Mouse (Mus musculus) lung, adult 2 months (tissue): ENCODE results near the gene Dlat.

Source experiments
- CTCF ChIP-seq: fragments of 200-500 bp; IDR thresholded peaks from 2 replicates; pipeline ENCODE4 v1.5.1; 2011; ENCODE audit warnings: mild to moderate bottlenecking, low read length, control low read depth; ENCODE audit not compliant: insufficient read depth
- POLR2A ChIP-seq: fragments of 200-500 bp; IDR thresholded peaks from 2 replicates; pipeline ENCODE4 v1.6.1; 2011; ENCODE audit warnings: low read depth, mild to moderate bottlenecking, control low read depth, low read length, borderline replicate concordance; ENCODE audit errors: extremely low read depth

- no peak for TF ChIP-seq CTCF
- no peak for TF ChIP-seq POLR2A
Observed at GRCm38 (mm10) chr9:50666442-50666841, 6.9 kb upstream of the Dlat start.
